Mouse (Mus musculus) urinary bladder, postnatal 25 days (tissue): ENCODE data around the gene Smcr8.
A peak's percentile ranks its signal among the peaks of the same experiment; 100 is the strongest.

ENCODE experiments used
- DNase-seq: peaks from one replicate; pipeline ENCODE4 v3.0.0; 2022; ENCODE audit warnings: low spot score

Smcr8 gene

DNA sequence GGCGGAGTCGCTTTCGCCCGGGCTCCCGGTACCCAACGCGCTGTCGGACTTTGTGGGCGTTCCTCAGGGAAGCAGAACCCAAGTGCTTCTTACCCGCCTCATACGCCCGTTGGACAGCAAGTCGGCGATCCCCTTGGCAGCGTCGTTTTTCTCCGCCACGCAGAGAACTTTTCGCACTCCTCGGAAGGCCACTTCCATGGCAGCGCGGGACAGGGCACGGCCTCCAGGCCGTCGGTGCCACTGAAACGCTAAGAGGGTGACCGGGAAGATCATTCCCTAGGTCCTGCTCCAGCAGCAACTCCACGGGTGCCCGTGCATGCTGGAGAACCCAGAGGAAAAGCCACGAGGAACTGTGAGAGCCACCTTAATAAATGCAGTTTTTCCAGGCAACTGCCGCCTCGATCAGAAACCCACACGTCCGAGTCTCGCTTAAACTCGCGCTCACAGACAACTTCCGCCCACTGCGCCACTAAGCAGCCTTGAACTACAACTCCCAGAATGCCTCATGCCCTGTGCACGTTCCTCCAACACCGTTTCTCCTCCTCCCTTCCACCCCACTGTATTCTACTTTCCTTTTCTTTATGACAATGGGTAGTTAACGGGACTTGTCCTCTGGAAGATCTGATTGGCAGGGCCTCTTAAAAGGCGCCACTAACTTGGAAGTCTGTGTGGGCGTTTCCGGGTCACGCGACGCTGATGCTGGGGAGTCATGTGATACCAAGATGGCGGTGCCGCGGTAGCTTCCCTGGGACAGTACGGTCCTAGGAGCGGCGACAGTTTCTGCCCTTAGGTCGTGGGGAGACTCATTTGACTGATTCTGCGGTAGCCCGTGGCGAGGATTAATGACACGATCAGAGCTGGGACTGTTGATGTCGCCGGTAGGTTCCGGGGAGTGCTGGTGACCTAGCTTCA lies at the start of gene Smcr8, which contains the start of gene Top3a:
Gene Smcr8, plus strand, starts transcription at position 696 of the 912 bp plus-strand sequence.
Gene Top3a, minus strand, starts transcription at position 537 of the 912 bp plus-strand sequence.
- DNase-seq, result peak; percentile 72

DNA sequence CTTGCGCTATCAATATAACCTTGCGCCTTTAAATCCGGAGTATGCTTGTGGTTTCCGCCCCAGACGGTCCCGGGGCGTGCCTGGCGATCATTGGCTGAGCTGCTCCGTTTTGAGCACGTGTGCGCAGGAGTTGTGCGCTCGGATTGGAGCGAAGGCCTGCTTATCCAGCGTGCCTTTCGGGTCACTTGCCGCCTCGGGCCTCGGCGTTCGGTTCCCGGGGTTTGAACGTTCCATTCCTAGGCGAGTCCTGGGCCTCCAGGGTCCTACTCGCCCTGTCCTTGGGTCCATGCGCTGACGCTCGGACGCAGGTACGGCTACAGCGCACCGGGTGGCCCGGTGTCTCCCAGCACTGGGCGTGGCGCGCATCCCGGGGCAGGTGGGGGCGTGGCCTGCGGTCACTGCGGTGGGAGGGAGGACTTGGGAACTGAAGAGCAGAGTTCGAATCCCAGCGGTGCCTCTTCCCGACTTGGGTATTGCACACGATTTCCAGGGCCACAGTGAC lies 49.0 kb upstream of the Smcr8 start, which contains the start of gene Mief2:
Gene Mief2, plus strand, starts transcription at position 139 of the 502 bp plus-strand sequence.
- DNase-seq, result peak; percentile 86

DNA sequence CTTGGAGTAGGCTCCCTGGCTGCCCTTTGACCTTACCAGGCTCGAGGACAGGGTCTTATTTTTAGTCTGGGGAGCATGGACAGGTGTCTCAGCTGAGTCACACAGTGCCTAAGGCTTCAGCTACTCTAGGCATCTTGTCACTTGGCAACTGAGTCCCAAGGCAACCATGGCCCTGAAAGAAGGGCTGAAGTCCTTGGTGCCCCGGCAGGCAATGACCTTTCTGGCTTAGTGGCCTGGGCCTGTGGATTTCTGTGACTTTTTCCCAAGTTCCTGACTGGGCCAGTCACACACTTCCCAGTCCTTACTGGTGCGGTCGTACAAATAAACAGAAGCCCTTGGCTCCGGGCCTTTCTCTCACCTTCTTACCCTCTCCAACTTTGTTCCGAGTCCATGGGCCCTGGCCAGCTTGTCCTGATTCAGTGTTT lies 48.1 kb upstream of the Smcr8 start:
- no peak for DNase-seq

DNA sequence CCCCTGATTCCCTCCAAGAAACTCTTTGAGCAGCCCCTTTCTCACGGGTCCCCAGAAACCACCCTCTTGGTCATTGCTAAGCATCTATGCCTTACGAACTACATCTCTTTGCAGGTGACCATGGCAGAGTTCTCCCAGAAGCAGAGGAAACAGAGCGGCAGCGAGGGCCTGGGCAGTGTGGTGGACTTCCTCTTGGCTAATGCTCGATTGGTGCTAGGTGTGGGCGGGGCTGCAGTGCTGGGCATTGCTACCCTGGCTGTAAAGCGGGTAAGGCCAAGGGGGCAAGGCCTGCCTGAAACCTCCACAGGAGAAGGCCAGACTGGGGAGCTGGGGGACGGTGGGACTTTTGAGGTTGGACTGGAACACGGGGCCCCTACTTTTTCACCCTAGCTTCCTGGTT lies 47.2 kb upstream of the Smcr8 start:
- no peak for DNase-seq

DNA sequence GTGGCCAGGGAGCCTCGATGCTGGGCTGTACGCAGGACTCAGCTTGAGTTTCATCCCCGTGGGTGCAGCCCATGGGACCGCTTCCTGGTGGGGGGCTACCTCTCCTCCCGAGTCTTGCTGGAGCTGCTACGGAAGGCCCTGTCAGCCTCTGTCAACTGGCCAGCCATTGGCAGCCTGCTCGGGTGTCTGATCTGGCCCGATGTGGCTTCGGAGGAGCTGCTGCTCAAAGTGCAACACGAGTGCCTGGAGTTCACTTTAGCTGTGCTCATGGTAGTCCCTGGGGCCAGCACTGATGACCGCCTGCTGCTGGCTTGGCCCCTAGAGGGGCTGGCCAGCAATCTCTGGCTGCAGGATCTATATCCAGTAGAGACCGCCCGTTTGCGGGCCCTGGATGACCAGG lies 46.1 kb upstream of the Smcr8 start:
- DNase-seq, result no peak

DNA sequence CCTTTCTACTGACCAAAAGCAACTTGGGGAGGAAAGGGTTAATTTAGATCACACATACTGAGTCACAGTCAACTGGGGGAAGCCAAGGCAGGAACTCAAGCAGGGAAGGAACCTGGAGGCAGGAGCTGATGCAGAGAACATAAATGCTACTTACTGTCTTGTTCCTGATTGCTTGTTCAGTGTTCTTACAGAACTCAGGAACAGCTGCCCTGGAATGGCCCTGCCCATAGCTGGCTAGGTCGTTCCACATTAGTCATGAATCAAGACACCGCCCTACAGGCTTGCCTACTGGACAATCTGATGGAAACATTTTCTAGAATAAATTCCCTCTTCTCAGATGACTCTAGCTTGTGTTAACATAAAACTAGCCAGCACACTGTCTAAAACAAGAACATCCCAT lies 43.1 kb upstream of the Smcr8 start:
- no peak for DNase-seq

DNA sequence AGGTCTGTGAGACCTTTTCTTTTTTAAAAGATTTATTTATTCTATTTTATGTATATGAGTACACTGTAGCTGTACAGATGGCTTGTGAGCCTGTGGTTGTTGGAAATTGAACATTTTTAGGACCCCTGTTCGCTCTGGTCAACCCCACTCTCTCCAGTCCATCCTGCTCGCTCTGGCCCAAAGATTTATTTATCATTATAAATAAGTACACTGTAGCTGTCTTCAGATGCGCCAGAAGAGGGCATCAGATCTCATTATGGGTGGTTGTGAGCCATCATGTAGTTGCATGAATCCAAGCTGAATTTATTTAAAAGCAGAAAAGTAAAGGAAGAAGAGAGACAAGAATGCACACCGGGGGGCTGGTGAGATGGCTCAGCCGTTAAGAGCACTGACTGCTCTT lies 42.1 kb upstream of the Smcr8 start:
- DNase-seq, result no peak

DNA sequence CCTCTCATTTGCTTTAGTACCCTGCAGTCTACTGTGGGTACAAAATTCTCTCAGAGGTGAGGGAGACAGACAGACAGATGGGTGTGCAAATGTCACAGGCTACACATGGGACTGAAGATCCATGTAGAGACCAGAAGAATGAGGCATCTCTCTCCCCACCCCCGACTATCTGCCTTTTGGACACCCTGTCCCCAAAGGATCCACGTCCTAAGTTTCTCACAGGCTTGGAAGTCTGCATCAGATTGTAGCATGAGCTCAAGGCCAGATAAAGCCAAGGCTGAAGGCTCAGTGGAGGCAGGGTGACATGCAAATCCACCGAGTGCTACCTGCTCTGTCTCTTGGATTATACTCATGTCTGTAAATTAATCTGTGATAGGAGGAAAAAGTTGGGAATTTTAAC lies 40.8 kb upstream of the Smcr8 start:
- DNase-seq, result no peak

DNA sequence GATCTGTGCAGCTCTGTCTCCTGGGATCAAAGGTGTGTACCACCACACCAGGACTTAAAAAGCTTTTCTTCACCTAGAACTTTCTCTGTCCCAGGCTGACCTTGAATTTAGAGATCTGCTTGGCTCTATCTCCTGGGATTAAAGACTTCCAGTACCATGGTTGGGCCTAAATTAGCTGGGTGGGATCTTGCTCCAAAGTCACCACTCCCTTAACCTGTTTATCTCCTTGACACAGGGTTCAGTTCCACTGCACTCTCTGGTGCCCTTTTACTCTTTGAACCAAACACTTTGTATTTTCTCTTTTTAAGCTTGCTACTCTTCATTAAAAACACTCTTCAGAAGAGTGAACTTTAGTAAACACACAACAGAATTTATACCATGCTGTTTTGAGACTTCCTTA lies 39.9 kb upstream of the Smcr8 start:
- no peak for DNase-seq

DNA sequence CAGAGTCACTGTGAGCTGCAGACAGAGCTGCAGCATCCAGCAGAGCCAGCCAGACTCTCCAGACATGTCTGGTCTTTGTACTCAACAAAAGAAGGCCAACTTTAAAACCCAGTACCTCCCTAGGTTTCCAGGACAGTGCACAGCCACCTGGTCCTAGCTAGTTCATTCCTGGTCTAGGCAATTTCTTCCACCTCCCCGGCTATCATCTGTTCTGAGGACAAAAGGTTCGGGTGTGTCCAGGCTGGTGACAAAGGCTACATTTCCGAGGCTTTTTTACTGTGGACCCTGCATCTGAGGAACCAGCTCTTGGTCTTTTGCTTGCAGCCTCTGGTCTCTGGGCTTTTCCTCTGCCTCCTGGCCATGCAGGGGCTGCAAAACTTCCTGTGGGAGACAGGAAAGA lies 37.0 kb upstream of the Smcr8 start:
- DNase-seq, result no peak

DNA sequence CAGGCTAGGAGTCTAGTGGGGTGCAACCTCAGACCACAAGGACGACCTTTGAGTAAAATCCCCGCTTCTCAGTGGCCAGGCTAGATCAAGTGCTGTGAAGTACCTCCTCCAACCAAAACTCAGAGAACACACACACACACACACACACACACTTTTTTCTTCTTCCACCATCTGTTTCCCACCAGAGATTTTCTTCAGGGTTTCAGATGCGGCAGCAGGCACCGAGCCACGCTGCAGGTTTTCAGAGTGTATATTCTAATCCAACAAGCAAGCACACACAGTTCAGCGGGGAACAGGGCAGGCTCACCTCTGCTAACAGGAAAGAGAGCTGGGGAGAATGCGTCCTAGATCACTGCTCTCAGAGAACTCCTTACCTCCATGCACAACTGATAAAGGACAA lies 21.8 kb upstream of the Smcr8 start:
- DNase-seq, result no peak

DNA sequence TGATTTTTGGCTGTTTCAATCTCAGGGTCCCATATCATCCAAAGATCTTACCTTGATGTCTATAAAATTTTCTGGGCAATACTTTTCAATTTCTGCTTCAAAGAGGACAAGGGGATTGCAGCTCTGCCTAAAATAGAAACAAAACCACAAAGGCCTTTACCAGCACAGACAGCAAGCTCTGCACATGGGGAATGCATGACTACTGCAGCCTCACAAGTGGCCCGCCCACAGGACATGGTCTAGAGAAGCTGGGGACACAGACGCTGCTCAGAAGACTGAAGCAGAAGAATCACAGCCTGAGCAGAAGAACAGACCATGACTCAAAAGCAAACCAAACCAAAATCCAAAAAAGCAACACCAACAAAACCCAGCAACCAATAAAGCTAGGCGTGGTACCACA lies 15.6 kb upstream of the Smcr8 start:
- no peak for DNase-seq

DNA sequence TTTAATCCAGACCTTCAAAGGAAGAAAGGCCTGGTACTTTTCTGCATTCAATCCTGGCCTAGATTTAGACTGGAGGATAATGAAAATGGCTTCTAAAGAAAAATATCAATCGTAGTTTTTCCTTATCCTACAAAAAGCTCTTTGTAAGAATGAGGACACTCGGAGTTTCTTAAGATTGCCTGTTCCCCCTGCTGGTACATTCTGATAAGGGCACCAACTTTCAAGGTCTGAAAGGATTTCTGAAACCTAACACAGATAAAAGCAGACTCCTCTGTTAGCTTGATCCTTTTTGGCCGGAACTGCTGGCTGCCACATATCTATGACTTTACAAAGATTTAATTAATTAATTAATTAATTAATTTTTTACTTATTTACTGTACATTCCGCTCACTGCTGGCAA lies 10.4 kb upstream of the Smcr8 start:
- no peak for DNase-seq

DNA sequence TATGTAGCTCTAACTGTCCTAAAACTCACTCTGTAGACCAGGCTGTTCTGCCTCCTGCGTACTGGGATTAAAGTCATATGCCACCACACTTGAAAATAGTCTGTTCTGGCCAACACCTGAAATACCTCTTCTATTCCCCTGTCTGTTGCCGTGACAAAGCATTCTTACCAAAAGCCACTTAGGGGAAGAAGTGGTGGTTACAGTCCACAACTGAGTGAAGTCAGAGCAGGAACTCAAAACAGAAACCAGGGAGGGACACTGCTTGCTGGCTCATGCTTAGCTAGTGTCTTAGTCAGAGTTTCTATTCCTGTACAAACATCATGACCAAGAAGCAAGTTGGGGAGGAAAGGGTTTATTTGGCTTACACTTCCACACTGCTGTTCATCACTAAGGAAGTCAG lies 8.0 kb upstream of the Smcr8 start:
- no peak for DNase-seq

DNA sequence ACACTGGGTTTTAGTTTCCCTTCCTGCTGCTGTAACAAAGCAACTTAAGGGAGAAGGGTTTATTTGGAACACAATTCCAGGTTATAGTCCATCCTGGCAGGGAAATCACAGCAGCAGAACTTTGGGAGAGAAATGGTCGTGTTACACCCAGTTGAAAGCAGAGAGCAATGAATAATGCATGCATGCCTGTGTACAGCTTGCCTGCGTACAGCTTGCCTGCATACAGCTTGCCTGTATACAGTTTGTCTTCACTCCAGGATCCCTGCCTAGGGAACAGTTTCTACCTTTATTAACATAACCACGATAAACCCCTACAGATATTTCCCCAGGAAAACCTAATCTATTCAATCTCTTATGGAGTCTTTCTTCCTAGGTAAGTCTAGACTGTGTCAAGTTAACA lies 6.5 kb upstream of the Smcr8 start:
- DNase-seq, result no peak

DNA sequence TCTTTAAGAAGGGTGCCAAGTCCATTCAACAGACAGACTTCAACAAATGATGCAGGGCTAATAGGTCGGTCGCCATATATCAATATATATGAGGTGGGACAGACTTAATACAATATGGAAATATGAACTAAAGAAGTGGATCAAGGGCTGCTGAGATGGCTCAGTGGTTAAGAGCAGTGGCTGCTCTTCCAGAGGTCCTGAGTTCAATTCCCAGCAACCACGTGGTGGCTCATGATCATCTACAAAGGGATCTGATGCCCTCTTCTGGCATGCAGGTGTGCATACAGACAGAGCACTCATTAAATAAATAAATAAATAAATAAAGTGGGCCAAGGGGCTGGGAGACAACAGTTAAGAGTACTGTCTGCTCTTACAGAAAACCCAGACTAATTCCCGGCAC lies 5.2 kb upstream of the Smcr8 start:
- DNase-seq, result no peak

DNA sequence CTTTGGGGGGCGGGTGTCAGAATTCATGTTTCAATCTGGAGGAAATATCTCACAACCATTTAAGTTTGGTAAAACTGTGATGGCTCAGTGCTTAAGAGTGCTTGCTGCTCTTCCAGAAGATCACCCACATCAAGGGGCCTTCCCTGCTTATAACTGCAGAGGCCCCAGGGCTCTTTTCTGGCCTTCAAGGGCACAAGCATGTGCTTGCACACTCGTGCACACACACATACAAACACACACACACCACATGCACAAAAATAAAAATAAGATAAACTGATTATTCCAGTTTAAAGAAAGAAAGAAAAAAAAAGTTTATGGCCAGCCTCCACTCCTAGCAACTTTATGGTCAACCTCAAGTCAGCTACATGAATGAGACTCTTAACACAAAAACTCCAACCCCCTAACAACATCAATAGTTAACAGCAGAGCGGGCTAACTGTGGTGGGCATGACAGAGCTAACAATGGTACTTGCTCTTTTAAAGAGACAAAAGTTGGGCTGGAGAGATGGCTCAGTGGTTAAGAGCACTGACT lies 3.1 kb upstream of the Smcr8 start:
- no peak for DNase-seq

DNA sequence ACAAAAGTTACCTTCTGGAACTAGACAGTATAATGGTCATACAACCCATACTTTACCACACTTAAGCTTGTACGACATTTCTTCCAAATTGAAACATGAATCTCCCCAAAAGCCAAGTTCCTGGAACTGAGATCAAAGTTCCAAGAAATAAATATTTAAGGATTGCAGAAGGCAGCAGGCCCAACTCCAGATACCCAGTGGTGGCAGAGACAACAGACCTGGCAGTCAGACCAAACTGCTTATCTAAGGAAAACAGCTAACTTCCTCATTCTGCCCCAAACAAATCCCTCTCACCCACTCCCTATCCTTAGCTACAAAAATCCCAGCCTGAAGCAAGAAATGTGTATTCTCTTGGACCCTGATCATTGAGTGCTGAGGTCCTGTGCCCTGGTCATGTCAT lies 2.5 kb upstream of the Smcr8 start:
- no peak for DNase-seq

DNA sequence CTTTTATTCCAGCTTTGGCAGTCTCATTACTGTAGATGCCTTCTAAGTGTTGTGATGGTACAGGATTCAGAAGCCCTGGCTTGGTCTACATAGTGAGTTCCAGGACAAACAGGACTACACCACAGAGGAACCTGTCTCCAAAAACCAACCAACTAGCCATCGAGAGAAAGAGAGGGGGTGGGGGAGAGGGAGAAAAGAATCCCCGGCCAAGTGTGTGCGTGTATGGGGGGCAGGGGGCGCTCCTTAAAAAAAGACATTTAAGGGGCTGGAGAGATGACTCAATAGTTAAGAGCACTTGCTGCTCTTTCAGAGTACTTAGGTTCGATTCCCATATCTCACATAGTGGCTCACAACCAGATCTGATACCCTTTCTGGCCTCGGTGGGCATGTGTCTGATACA lies 1.7 kb upstream of the Smcr8 start:
- no peak for DNase-seq

DNA sequence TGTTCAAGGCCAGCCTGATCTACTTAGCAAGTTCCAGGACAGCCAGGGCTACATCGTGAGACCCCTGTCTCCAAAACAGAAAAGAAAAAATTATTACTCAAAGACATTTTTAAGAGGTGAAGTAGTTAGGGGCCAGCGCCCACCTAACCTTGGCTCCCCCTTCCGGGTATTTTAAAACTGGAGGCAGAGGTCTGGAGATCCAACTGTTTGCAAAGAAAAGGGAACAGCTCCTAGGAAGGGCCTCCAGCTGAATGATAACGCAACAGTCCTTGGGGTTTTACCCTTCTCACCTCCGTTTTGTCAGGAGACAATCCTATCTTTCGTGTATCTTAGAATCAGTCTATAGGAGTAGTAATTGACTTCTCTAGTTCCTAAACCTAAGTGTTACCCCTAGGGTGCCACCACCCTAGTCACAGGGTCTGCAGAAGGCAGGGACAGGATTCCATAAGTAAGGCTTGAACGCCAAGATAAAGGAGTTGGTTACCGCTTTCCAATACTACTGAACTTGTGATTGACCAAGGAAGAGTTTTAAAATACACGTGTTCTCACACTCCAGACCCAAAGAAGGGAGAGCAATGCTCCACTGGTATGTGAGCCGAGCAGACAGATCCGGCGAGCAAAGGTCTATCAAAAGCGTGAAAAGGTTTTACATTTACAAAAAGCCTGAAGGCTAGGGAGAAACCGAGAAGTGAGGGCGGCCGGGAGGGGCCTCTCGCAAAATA lies 1.1 kb upstream of the Smcr8 start:
- DNase-seq, result no peak

DNA sequence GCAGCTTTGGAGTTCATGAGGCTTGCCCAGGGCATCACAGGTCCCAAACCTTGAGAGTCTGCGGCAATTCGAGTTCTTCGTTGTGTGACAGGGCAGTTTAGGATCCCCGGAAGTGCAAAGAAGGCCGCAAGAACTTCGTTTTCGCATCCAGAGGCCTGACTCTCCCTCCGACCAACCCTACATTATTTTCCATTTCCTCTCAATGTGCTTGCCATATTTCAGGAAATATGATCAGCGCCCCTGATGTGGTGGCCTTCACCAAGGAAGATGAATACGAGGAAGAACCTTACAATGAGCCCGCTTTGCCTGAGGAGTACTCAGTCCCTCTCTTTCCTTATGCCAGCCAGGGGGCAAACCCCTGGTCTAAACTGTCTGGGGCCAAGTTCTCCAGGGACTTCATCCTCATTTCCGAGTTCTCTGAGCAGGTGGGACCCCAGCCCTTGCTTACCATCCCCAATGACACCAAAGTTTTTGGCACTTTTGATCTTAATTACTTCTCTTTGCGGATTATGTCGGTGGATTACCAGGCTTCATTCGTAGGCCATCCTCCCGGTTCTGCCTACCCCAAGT lies 562 bp downstream of the Smcr8 start:
- no peak for DNase-seq

DNA sequence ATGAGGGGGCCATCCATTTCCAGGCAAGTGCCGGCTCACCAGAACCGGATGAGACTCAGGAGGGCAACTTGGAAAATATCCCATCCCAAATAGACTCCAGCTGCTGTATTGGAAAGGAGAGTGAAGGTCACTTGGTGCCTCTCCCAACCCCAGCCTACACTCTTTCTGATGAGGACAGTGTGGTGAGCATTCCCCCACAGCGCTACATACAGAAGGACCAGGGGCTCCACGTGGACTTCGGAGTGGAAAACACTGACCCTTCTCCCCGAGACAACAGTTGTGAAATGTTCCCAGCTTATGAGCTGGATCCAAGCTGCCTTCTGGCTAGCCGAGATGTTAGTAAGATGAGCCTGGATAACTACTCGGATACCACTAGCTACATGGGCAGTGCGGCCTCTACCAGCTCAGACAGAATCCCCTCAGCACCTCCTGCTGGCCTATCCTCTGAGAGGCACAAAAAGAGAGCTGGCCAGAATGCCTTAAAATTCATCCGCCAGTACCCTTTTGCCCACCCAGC lies 2.4 kb downstream of the Smcr8 start:
- no peak for DNase-seq
